Mouse (Mus musculus) liver, embryonic 15.5 days (tissue): ENCODE results near the gene Zfp979. TPM values are rescaled to one million over a fixed set of nuclear protein-coding genes. Genes with fewer than 3 reads are reported as not detected.
"Not testable (repeated sequence)": the region's sequence is repeated elsewhere in the genome, so short reads cannot be mapped to it uniquely, and the experiment has no call there.

Experiments
- ATAC-seq: fragments of 200-750 bp; cut with Nextera tagmentation; 2 replicates; pipeline ENCODE4 v1.8.0; 2017; ENCODE audit warnings: moderate number of reproducible peaks, mild to moderate bottlenecking, moderate library complexity; ENCODE audit not compliant: insufficient read depth
- H3K27ac ChIP-seq: fragments of 300-500 bp; sonication (generic); replicated peaks from 2 replicates; pipeline ENCODE4 v1.5.1; 2015; ENCODE audit warnings: mild to moderate bottlenecking, inconsistent platforms
- H3K27me3 ChIP-seq: fragments of 300-500 bp; sonication (generic); 2 replicates; pipeline ENCODE4 v1.6.1; 2015; ENCODE audit warnings: mild to moderate bottlenecking, inconsistent platforms
- H3K36me3 ChIP-seq: fragments of 300-500 bp; sonication (generic); replicated peaks from 2 replicates; pipeline ENCODE4 v1.6.1; 2015; ENCODE audit warnings: moderate library complexity, mild to moderate bottlenecking, inconsistent platforms
- H3K4me1 ChIP-seq: fragments of 300-500 bp; sonication (generic); replicated peaks from 2 replicates; pipeline ENCODE4 v1.6.1; 2015; ENCODE audit warnings: inconsistent platforms
- H3K4me2 ChIP-seq: fragments of 300-500 bp; sonication (generic); 2 replicates; pipeline ENCODE4 v1.6.1; 2015; ENCODE audit warnings: moderate library complexity, mild to moderate bottlenecking, inconsistent platforms
- H3K4me3 ChIP-seq: fragments of 300-500 bp; sonication (generic); replicated peaks from 2 replicates; pipeline ENCODE4 v1.5.1; 2015; ENCODE audit warnings: mild to moderate bottlenecking, inconsistent platforms
- H3K9ac ChIP-seq: fragments of 300-500 bp; sonication (generic); 2 replicates; pipeline ENCODE4 v1.6.1; 2015; ENCODE audit warnings: moderate library complexity, mild to moderate bottlenecking, inconsistent platforms
- H3K9me3 ChIP-seq: fragments of 300-500 bp; sonication (generic); replicated peaks from 2 replicates; pipeline ENCODE4 v1.6.1; 2016; ENCODE audit warnings: inconsistent platforms
- WGBS: fragments of 180-500 bp; shearing (Covaris S2); methylation state at CpG from one replicate; pipeline ENCODE4 v1.1.7; 2015; ENCODE audit warnings: mixed read lengths; ENCODE audit not compliant: insufficient replicate concordance; 5-methylcytosine and 5-hydroxymethylcytosine counted together
- polyA plus RNA-seq: library from polyadenylated mRNA; unstranded; fragments of >200 nt; fragmentation: Nextera tagmentation; extraction: Ambion mirVana; gene quantifications from 2 replicates; pipeline ENCODE4 v1.2.1, GENCODE M21; 2015

The Zfp979 gene
- polyA plus RNA-seq, 1 experiment from 2014 or later = 2.0 TPM

DNA sequence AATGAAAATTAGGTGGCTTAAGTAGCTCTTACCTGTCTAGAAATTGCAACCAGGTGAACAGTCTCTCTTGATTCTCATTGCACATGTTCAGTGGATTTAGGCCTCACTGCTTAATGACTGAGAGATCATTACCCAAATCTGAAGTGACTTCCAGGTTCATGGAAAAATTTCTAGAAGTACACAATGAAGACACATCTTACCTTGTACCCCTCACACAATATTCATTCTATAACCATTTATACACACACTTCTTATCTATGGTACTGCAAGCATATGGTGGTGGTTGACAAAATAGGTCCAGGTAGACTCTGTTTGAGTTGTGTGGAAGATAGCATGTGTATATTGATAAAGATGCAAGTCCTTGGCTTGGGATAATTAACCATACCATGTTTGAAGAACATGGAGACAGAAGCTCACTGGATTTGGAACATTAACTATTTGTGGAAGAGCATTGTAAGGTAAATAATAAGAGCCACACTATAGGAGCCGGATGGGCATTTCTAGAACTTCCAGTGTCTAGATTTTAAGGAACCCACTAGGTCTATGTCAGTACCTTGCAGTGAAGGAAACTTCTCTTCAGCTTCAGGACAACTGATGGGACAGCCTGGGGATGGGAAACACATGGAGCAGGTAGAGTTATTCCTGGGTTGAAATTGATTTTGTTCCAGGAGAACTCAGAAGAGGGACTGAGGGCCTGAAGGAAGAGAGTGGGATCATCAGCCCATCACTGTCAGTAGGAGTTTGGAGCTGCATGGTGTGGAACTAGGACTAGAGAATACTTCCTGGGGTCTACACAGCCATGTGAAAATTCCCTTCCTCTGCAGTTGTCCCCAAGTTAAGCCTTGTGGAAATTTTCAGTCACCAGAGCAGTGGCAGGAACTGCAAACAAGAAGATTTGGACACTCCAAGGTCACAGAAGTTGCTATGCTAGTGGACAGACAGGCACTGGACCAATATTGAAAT lies 55.5 kb downstream of the Zfp979 start:
- Histone ChIP-seq H3K27me3 (no peaks in the 10 kb centered on the region), H3K36me3 (no peaks in the 10 kb centered on the region), H3K4me1 (no peaks in the 10 kb centered on the region), H3K9ac (no peak overlapping the region), H3K4me3 (no peak overlapping the region), H3K27ac (no peak overlapping the region), H3K4me2 (no peak overlapping the region), H3K9me3 (peaks cover 7% of the 10 kb centered on the region; the same call in 1 of the 2 replicates)
- WGBS = 35% methylated on average over 1 of the region's 1 CpGs
- ATAC-seq = no peak

DNA sequence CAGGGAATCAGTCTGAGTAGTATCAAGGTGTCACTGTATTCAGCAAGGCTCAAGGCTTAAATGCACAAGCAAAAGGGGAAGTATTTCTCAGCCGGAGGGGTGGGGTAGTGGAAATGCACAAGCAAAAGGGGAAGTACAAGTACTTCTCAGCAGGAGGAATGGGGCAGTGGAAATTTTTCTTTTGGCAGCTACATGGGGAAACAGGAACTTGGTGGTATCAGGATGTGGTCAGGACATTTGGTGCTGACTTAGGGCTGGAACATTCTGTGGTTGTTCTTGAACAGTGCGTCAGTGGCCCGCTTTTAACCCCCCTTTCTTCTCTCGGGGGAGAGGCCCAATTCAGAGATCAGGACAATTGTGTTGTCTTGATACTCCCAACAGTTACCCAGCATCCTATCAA lies 62.9 kb downstream of the Zfp979 start:
- not testable (repeated sequence) for H3K36me3 ChIP-seq, H3K27ac ChIP-seq, H3K4me1 ChIP-seq, H3K9me3 ChIP-seq, H3K4me3 ChIP-seq, H3K27me3 ChIP-seq, H3K4me2 ChIP-seq, ATAC-seq, H3K9ac ChIP-seq
- WGBS = 57% methylated on average over 4 of the region's 4 CpGs

DNA sequence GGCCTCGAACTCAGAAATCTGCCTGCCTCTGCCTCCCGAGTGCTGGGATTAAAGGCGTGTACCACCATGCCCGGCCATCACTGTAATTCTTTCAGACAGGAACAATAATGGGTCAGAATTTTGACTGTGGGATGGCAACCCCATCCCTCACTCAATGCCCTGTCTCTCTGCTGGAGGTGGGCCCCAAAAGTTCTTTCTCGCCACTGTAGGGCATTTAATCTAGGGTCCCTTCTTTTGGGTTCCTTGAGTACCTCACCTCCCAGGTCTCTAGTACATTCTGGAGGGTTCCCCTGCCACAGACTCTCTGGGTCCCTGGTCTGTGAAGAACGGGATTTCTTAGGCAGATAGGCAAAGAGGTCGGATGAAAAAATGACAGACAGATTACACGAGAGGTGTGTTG lies 71.2 kb downstream of the Zfp979 start:
- H3K27me3 ChIP-seq, H3K4me2 ChIP-seq, H3K4me3 ChIP-seq, H3K27ac ChIP-seq, ATAC-seq, H3K9me3 ChIP-seq, H3K36me3 ChIP-seq, H3K9ac ChIP-seq, H3K4me1 ChIP-seq: not testable (repeated sequence)
- 52% methylated on average over 8 of the region's 8 CpGs for WGBS

DNA sequence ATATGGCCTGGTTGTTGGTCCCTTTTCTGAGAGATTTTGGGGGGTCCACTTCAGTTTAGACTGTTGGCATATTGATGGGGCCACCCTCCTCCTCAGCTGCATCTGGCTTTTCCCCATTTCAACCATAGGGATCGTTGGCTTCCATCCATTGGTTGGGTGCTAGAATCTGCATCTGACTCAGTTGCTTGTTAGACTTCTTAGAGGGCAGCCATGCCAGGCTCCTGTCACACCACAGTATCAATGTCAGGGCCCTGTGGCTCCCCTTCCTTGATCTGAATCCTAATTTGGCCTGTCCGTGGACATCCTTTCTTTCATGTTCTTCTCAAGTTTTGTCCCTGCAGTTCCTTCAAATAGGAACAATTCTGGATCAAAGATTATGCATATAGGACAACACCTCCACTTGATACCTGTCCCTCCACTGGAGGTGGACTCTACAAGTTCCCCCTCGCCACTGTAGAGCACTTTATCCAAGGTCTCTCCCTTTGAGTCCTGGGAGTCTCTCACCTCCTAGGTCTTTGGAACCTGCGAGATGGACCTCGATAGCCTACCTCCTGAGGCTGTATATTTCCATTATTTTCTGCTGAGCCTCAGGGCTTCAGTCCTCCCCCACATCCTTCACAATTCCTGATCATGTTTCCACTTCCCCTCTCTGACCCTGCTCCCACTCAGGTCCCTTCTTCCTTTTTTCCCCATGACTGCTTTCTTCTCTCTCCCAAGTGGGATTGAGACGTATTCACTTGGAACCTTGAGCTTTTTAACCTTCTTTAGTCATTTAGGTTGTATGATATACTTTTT lies 76.7 kb downstream of the Zfp979 start:
- WGBS = 48% methylated on average over 6 of the region's 6 CpGs
- H3K4me2 ChIP-seq = no peak overlapping the region
- H3K27me3 ChIP-seq = no peaks in the 10 kb centered on the region
- no peaks in the 10 kb centered on the region for H3K36me3 ChIP-seq
- no peak overlapping the region for H3K9ac ChIP-seq
- no peak overlapping the region for H3K4me3 ChIP-seq
- H3K27ac ChIP-seq = no peak overlapping the region
- no peaks in the 10 kb centered on the region for H3K9me3 ChIP-seq
- ATAC-seq = no peak
- H3K4me1 ChIP-seq = no peaks in the 10 kb centered on the region

Other genes starting within 250 kb of the Zfp979 start
- gene Zfp982, start 150.1 kb downstream of the Zfp979 start, polyA plus RNA-seq = 1.5 and 1.7 TPM in 2 replicates
- gene Gm16503, start 102.3 kb downstream of the Zfp979 start, polyA plus RNA-seq = 0.07 and 0.08 TPM in 2 replicates
- 0.06 and 0.07 TPM in 2 replicates for gene Zfp985, start 89.2 kb downstream of the Zfp979 start, polyA plus RNA-seq
- not detected in 2 replicates for gene Zfp534, start 60.0 kb upstream of the Zfp979 start, polyA plus RNA-seq
- 3.4 and 3.9 TPM in 2 replicates for gene Zfp984, start 167.3 kb upstream of the Zfp979 start, polyA plus RNA-seq
- gene Zfp933, start 205.9 kb upstream of the Zfp979 start, polyA plus RNA-seq = 1.0 and 1.4 TPM in 2 replicates
- gene Miip, start 226.3 kb upstream of the Zfp979 start, polyA plus RNA-seq = 29.3 and 36.1 TPM in 2 replicates
- gene Fv1, start 226.5 kb upstream of the Zfp979 start, polyA plus RNA-seq = 2.1 TPM in 2 replicates